Mouse (Mus musculus): Measurements from ENCODE around the gene Ugdh.

- TF ChIP-seq HCFC1 (IDR thresholded peaks at IDR 0.05; ENCODE audit: borderline replicate concordance, insufficient read depth, low read length) (no peak; the same call in 1 of the 2 replicates), MAFK (IDR thresholded peaks at IDR 0.05; ENCODE audit: insufficient read depth, low read depth, low read length) (no peak), ZC3H11A (IDR thresholded peaks at IDR 0.05; ENCODE audit: borderline replicate concordance, low read depth, low read length) (no peak)
These were observed 31.2 kb upstream of the Ugdh start for GRCm38 (mm10) chr5:65466911-65467310.

All from ES-E14 (cell line).